Mouse (Mus musculus) spleen, adult 2 months (tissue): ENCODE results near the gene Cuta. TPM values are rescaled to one million over a fixed set of nuclear protein-coding genes. Genes with fewer than 3 reads are reported as not detected.

Experiments
- DNase-seq, 2 experiments: peaks; one replicate each; pipeline versions ENCODE4 v3.0.0 to v3.0.0-alpha.2; 2012 to 2021; ENCODE audit warnings: low spot score in 2 of 2, low read depth in 1 of 2
- H3K27ac ChIP-seq: fragments of 200-500 bp; 2 replicates; pipeline ENCODE4 v1.5.1; 2012; ENCODE audit warnings: low read length, inconsistent platforms; ENCODE audit not compliant: insufficient read depth
- H3K27me3 ChIP-seq: fragments of 200-500 bp; 2 replicates; pipeline ENCODE4 v1.6.1; 2012; ENCODE audit warnings: mild to moderate bottlenecking, moderate library complexity, low read length, inconsistent platforms; ENCODE audit not compliant: control insufficient read depth, insufficient read depth
- H3K36me3 ChIP-seq: fragments of 200-500 bp; 2 replicates; pipeline ENCODE4 v1.6.1; 2012; ENCODE audit warnings: mild to moderate bottlenecking, low read length, inconsistent platforms; ENCODE audit not compliant: control insufficient read depth, insufficient read depth
- H3K4me1 ChIP-seq: fragments of 200-500 bp; 2 replicates; pipeline ENCODE4 v1.6.1; 2011; ENCODE audit warnings: inconsistent platforms; ENCODE audit not compliant: control insufficient read depth, insufficient read depth, insufficient read length
- H3K4me3 ChIP-seq: fragments of 200-500 bp; 2 replicates; pipeline ENCODE4 v1.5.1; 2011; ENCODE audit warnings: mild to moderate bottlenecking, inconsistent platforms; ENCODE audit not compliant: insufficient read depth, insufficient read length; ENCODE audit errors: extremely low read depth
- CTCF ChIP-seq: fragments of 200-500 bp; IDR thresholded peaks from 2 replicates; pipeline ENCODE4 v1.5.1; 2011; ENCODE audit warnings: mild to moderate bottlenecking, inconsistent platforms; ENCODE audit not compliant: insufficient read depth, insufficient read length, insufficient replicate concordance; ENCODE audit errors: extremely low read depth
- POLR2A ChIP-seq: fragments of 200-500 bp; IDR thresholded peaks from 2 replicates; pipeline ENCODE4 v1.6.1; 2011; ENCODE audit warnings: low read depth, low read length, inconsistent platforms
- WGBS: fragments of 180-500 bp; shearing (Covaris S2); methylation state at CpG from one replicate; pipeline ENCODE4 v1.1.7; 2018; 5-methylcytosine and 5-hydroxymethylcytosine counted together
- polyA plus RNA-seq: library from polyadenylated mRNA; depleted of rRNA; stranded (reverse); fragments of >200 nt; gene quantifications from 2 replicates; pipeline ENCODE4 v1.2.3, GENCODE M21; 2012

The Cuta gene
- polyA plus RNA-seq, 1 experiment: 87.9 TPM

GRCm38 (mm10) chr17:26956895-26957294 lies 17.5 kb upstream of the Cuta start:
- WGBS: 74% methylated on average over 18 of the region's 18 CpGs
- Histone ChIP-seq H3K27ac (no peak overlapping the region), H3K36me3 (no peaks in the 10 kb centered on the region), H3K4me3 (no peak overlapping the region), H3K27me3 (no peaks in the 10 kb centered on the region; the same call in 1 of the 2 replicates), H3K4me1 (peaks cover 8% of the 10 kb centered on the region; the same call in 1 of the 2 replicates)
- TF ChIP-seq CTCF (no peak), POLR2A (no peak)
- no peak for DNase-seq

GRCm38 (mm10) chr17:26956309-26956708 lies 16.9 kb upstream of the Cuta start:
- Histone ChIP-seq H3K36me3 (no peaks in the 10 kb centered on the region), H3K27ac (no peak overlapping the region), H3K27me3 (no peaks in the 10 kb centered on the region; the same call in 1 of the 2 replicates), H3K4me1 (peaks cover 12% of the 10 kb centered on the region; the same call in 1 of the 2 replicates), H3K4me3 (no peak overlapping the region)
- DNase-seq: no peak
- WGBS: 88% methylated on average over 5 of the region's 5 CpGs
- no peak for TF ChIP-seq POLR2A
- no peak for TF ChIP-seq CTCF

- peaks cover 18% of the 10 kb centered on the region; the same call in 1 of the 2 replicates for H3K4me1 ChIP-seq
- no peak for DNase-seq
- no peak overlapping the region for H3K4me3 ChIP-seq
- peaks cover 2% of the 10 kb centered on the region for H3K27me3 ChIP-seq
- no peak for TF ChIP-seq POLR2A
- 63% methylated on average over 16 of the region's 16 CpGs for WGBS
- no peaks in the 10 kb centered on the region for H3K36me3 ChIP-seq
- no peak overlapping the region for H3K27ac ChIP-seq
Observed at GRCm38 (mm10) chr17:26953726-26954125, 14.4 kb upstream of the Cuta start.

GRCm38 (mm10) chr17:26953201-26953600 lies 13.8 kb upstream of the Cuta start:
- H3K27me3 ChIP-seq: peaks cover 7% of the 10 kb centered on the region
- WGBS: 67% methylated on average over 6 of the region's 6 CpGs
- H3K4me1 ChIP-seq: peaks cover 20% of the 10 kb centered on the region; the same call in 1 of the 2 replicates
- no peak for DNase-seq
- H3K4me3 ChIP-seq: no peak overlapping the region
- H3K27ac ChIP-seq: no peak overlapping the region
- no peaks in the 10 kb centered on the region for H3K36me3 ChIP-seq
- no peak for TF ChIP-seq CTCF
- TF ChIP-seq POLR2A: no peak

- 31% methylated on average over 23 of the region's 23 CpGs for WGBS
- TF ChIP-seq CTCF (no peak), POLR2A (no peak)
- Histone ChIP-seq H3K27ac (no peak overlapping the region), H3K4me3 (peak overlapping the region; percentile 51; the same call in 1 of the 2 replicates), H3K4me1 (peaks cover 21% of the 10 kb centered on the region; the same call in 1 of the 2 replicates), H3K27me3 (peaks cover 10% of the 10 kb centered on the region), H3K36me3 (no peaks in the 10 kb centered on the region)
- no peak for DNase-seq
Observed at GRCm38 (mm10) chr17:26951952-26952877, 12.8 kb upstream of the Cuta start.

- Histone ChIP-seq H3K4me3 (peak overlapping the region; percentile 51), H3K4me1 (peaks cover 25% of the 10 kb centered on the region), H3K27ac (no peak overlapping the region), H3K27me3 (peaks cover 15% of the 10 kb centered on the region), H3K36me3 (no peaks in the 10 kb centered on the region)
- peak; percentile 52 to 71 for DNase-seq
- no peak for TF ChIP-seq CTCF
- WGBS: 5% methylated on average over 11 of the region's 11 CpGs
Observed at GRCm38 (mm10) chr17:26951406-26951805, 12.0 kb upstream of the Cuta start.

- Histone ChIP-seq H3K4me3 (no peak overlapping the region), H3K27ac (no peak overlapping the region), H3K27me3 (peaks cover 16% of the 10 kb centered on the region), H3K4me1 (peaks cover 25% of the 10 kb centered on the region), H3K36me3 (no peaks in the 10 kb centered on the region)
- no peak for DNase-seq
- 63% methylated on average over 7 of the region's 7 CpGs for WGBS
- TF ChIP-seq CTCF (no peak), POLR2A (no peak)
Observed at GRCm38 (mm10) chr17:26950560-26951288, 11.4 kb upstream of the Cuta start.
